Mouse (Mus musculus) liver, embryonic 18 days (tissue): ENCODE results near the gene Fam114a1. TPM values are rescaled to one million over a fixed set of nuclear protein-coding genes. Genes with fewer than 3 reads are reported as not detected.

ENCODE experiments used
- polyA plus RNA-seq: library from polyadenylated mRNA; depleted of rRNA; stranded (reverse); fragments of >200 nt; gene quantifications from 2 replicates; pipeline ENCODE4 v1.2.3, GENCODE M21; 2012; rRNA removed

Gene Fam114a1
- 16.8 and 18.3 TPM in 2 replicates for polyA plus RNA-seq

GRCm38 (mm10) chr5:64969861-64970771, at the start of gene Fam114a1:
Fam114a1 (plus strand) TSS chr5:64970071.

GRCm38 (mm10) chr5:64959843-64960230, 10.0 kb upstream of the Fam114a1 start, which contains the start of gene Tlr6:
Tlr6 (minus strand) TSS chr5:64960097.

Other genes with a start within 250 kb of the Fam114a1 start
- gene Klf3, start 166.7 kb upstream of the Fam114a1 start, polyA plus RNA-seq: 20.9 and 22.9 TPM in 2 replicates
- gene Tlr1, start 36.5 kb upstream of the Fam114a1 start, polyA plus RNA-seq: 2.0 and 2.1 TPM in 2 replicates
- gene Tlr6, start 10.0 kb upstream of the Fam114a1 start, polyA plus RNA-seq: 0.66 and 1.1 TPM in 2 replicates
- 0.79 and 1.1 TPM in 2 replicates for gene Tmem156, start 122.1 kb downstream of the Fam114a1 start, polyA plus RNA-seq
- 7.4 and 7.6 TPM in 2 replicates for gene Klhl5, start 137.5 kb downstream of the Fam114a1 start, polyA plus RNA-seq
- gene Wdr19, start 229.6 kb downstream of the Fam114a1 start, polyA plus RNA-seq: 0.83 and 1.1 TPM in 2 replicates